Mouse (Mus musculus): ENCODE measurements around the gene Chd6. TPM values are rescaled to one million over a fixed set of nuclear protein-coding genes. Genes with fewer than 3 reads are reported as not detected.

The Chd6 gene
- total and polyA plus RNA-seq, 3 experiments = 12.2 to 66.8 (median 42.9) TPM

DNA sequence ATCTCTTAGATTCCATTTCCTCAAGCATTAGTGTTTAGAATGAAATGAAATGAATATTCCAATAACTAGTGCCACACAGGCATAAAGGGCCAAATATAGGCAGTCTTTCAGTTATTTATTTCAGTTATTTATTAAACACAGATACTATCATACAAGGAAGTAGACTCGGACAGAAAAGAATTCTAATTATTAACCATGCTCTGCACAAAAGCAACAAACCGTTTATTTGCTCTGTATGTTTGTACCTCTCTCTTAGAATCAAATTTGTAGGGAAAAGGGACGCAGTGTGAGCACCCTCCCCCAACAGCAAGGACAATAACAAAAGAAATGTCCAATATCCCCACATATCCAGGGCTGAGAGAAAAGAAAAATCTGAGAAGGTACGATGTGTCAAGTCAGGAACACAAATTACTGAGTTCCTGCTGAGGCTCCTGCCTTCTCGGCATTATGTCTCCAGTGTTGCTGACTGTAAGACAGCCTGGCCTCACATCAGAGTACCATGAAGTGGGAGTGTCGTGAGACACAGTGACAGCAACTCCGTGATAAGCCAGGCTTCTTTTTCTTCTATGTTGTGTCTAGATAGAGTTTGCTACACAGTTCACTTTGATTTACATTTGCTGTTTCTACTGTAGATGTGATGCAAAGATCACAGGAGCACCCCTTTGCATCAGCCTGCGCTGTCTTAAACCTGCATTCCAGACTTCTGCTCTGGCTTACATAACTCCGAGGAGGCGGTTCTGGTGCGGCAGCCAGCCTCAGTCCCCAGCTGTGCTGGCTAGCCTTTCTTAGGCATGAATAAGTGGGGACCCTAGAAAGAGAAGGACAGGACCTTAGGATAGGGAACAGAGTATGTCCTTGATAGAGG, 30.0 kb upstream of the Chd6 start:
- intact Hi-C loops (cut with DNase I) = no loop called here
- Histone ChIP-seq H3K36me3 (ENCODE audit: control insufficient read depth, insufficient read depth, low read length) (no peaks in the 10 kb centered on the region), H3K4me3 (no peak overlapping the region), H3K9ac (ENCODE audit: low read depth, low read length) (no peak overlapping the region), H3K4me1 (ENCODE audit: control insufficient read depth, insufficient read depth, low read length) (no peaks in the 10 kb centered on the region), H3K79me2 (replicated peaks; ENCODE audit: control insufficient read depth, insufficient read depth, low read length) (no peaks in the 10 kb centered on the region), H3K27ac (no peak overlapping the region), H3K27me3 (ENCODE audit: control insufficient read depth, insufficient read depth, low read length) (no peaks in the 10 kb centered on the region)
- 53% methylated on average over 11 of the region's 11 CpGs for WGBS
- no peak for DNase-seq
- TF ChIP-seq POLR2A (IDR thresholded peaks at IDR 0.05; ENCODE audit: insufficient read depth, low read depth, low read length) (no peak), EP300 (IDR thresholded peaks at IDR 0.05; ENCODE audit: insufficient read depth, low read depth, low read length) (no peak), CTCF (IDR thresholded peaks at IDR 0.05) (no peak)

GRCm38 (mm10) chr2:161136999-161137398, 28.1 kb upstream of the Chd6 start:
- Histone ChIP-seq H3K9ac (ENCODE audit: low read depth, low read length) (no peak overlapping the region), H3K27me3 (ENCODE audit: control insufficient read depth, insufficient read depth, low read length) (no peaks in the 10 kb centered on the region), H3K4me1 (ENCODE audit: control insufficient read depth, insufficient read depth, low read length) (no peaks in the 10 kb centered on the region), H3K79me2 (replicated peaks; ENCODE audit: control insufficient read depth, insufficient read depth, low read length) (no peaks in the 10 kb centered on the region), H3K4me3 (no peak overlapping the region), H3K27ac (no peak overlapping the region), H3K36me3 (ENCODE audit: control insufficient read depth, insufficient read depth, low read length) (no peaks in the 10 kb centered on the region)
- 30% methylated on average over 3 of the region's 3 CpGs for WGBS
- TF ChIP-seq CTCF (IDR thresholded peaks at IDR 0.05) (no peak), POLR2A (IDR thresholded peaks at IDR 0.05; ENCODE audit: insufficient read depth, low read depth, low read length) (no peak), EP300 (IDR thresholded peaks at IDR 0.05; ENCODE audit: insufficient read depth, low read depth, low read length) (no peak)
- DNase-seq = no peak
- intact Hi-C loops (cut with DNase I) = no loop called here

- WGBS = 48% methylated on average over 10 of the region's 10 CpGs
- Histone ChIP-seq H3K4me1 (ENCODE audit: control insufficient read depth, insufficient read depth, low read length) (no peaks in the 10 kb centered on the region), H3K27me3 (ENCODE audit: control insufficient read depth, insufficient read depth, low read length) (no peaks in the 10 kb centered on the region), H3K27ac (no peak overlapping the region), H3K4me3 (no peak overlapping the region), H3K79me2 (replicated peaks; ENCODE audit: control insufficient read depth, insufficient read depth, low read length) (no peaks in the 10 kb centered on the region), H3K9ac (ENCODE audit: low read depth, low read length) (no peak overlapping the region), H3K36me3 (ENCODE audit: control insufficient read depth, insufficient read depth, low read length) (no peaks in the 10 kb centered on the region)
- intact Hi-C loops (cut with DNase I) = no loop called here
- TF ChIP-seq POLR2A (IDR thresholded peaks at IDR 0.05; ENCODE audit: insufficient read depth, low read depth, low read length) = no peak
- TF ChIP-seq EP300 (IDR thresholded peaks at IDR 0.05; ENCODE audit: insufficient read depth, low read depth, low read length) = no peak
- no peak for TF ChIP-seq CTCF (IDR thresholded peaks at IDR 0.05)
- no peak for DNase-seq
Measured at GRCm38 (mm10) chr2:161128367-161129111, 19.7 kb upstream of the Chd6 start.

- H3K27ac ChIP-seq = no peak overlapping the region
- H3K4me3 ChIP-seq = no peak overlapping the region
- no peaks in the 10 kb centered on the region for H3K4me1 ChIP-seq (ENCODE audit: control insufficient read depth, insufficient read depth, low read length)
- DNase-seq = peak in 1 of 2 experiments; percentile 20
- peaks cover 2% of the 10 kb centered on the region; the same call in 1 of the 2 replicates for H3K36me3 ChIP-seq (ENCODE audit: control insufficient read depth, insufficient read depth, low read length)
- no peak for TF ChIP-seq CTCF (IDR thresholded peaks at IDR 0.05)
- TF ChIP-seq POLR2A (IDR thresholded peaks at IDR 0.05; ENCODE audit: insufficient read depth, low read depth, low read length) = no peak
- no peak for TF ChIP-seq EP300 (IDR thresholded peaks at IDR 0.05; ENCODE audit: insufficient read depth, low read depth, low read length)
- H3K27me3 ChIP-seq (ENCODE audit: control insufficient read depth, insufficient read depth, low read length) = no peaks in the 10 kb centered on the region
- H3K9ac ChIP-seq (ENCODE audit: low read depth, low read length) = no peak overlapping the region
- 49% methylated on average over 5 of the region's 5 CpGs for WGBS
- intact Hi-C loops (cut with DNase I) = loop anchor here (5.0 kb wide), 1 partner anchor 65 kb away; no protein-coding TSS in a partner anchor
- H3K79me2 ChIP-seq (replicated peaks; ENCODE audit: control insufficient read depth, insufficient read depth, low read length) = no peaks in the 10 kb centered on the region; the same call in 1 of the 2 replicates
Measured at GRCm38 (mm10) chr2:161112011-161112410, 3.1 kb upstream of the Chd6 start.

GRCm38 (mm10) chr2:161109398-161109821, 535 bp upstream of the Chd6 start:
- Histone ChIP-seq H3K27me3 (ENCODE audit: control insufficient read depth, insufficient read depth, low read length) (no peaks in the 10 kb centered on the region), H3K4me3 (peak overlapping the region; percentile 84), H3K9ac (ENCODE audit: low read depth, low read length) (peak overlapping the region; percentile 62), H3K27ac (peak overlapping the region; percentile 37), H3K4me1 (ENCODE audit: control insufficient read depth, insufficient read depth, low read length) (peaks cover 4% of the 10 kb centered on the region), H3K36me3 (ENCODE audit: control insufficient read depth, insufficient read depth, low read length) (peaks cover 2% of the 10 kb centered on the region; the same call in 1 of the 2 replicates), H3K79me2 (replicated peaks; ENCODE audit: control insufficient read depth, insufficient read depth, low read length) (peaks cover 5% of the 10 kb centered on the region)
- no peak for TF ChIP-seq EP300 (IDR thresholded peaks at IDR 0.05; ENCODE audit: insufficient read depth, low read depth, low read length)
- peak; percentile 51 for TF ChIP-seq CTCF (IDR thresholded peaks at IDR 0.05)
- TF ChIP-seq POLR2A (IDR thresholded peaks at IDR 0.05; ENCODE audit: insufficient read depth, low read depth, low read length) = no peak
- intact Hi-C loops (cut with DNase I) = no loop called here
- under 1% methylated on average over 26 of the region's 26 CpGs for WGBS
- no peak for DNase-seq

Measured in heart, adult 2 months (tissue).